Mouse (Mus musculus) large intestine, adult 2 months (tissue): ENCODE data around the gene Izumo1. TPM values are rescaled to one million over a fixed set of nuclear protein-coding genes. Genes with fewer than 3 reads are reported as not detected.

Experiments used
- DNase-seq: peaks from one replicate; pipeline ENCODE4 v3.0.0-alpha.2; 2012; ENCODE audit warnings: low read depth, low spot score
- WGBS: fragments of 180-500 bp; shearing (Covaris S2); methylation state at CpG from one replicate; pipeline ENCODE4 v1.1.7; 2018; 5-methylcytosine and 5-hydroxymethylcytosine counted together
- polyA plus RNA-seq: library from polyadenylated mRNA; depleted of rRNA; stranded (reverse); fragments of >200 nt; gene quantifications from 2 replicates; pipeline ENCODE4 v1.2.3, GENCODE M21; 2012; rRNA removed

Izumo1 gene
- polyA plus RNA-seq, 1 experiment, result 0.07 TPM

- DNase-seq, result no peak
- WGBS, result 93% methylated on average over 9 of the region's 9 CpGs
These were observed 47.3 kb downstream of the Izumo1 start for GRCm38 (mm10) chr7:45668921-45669320.

GRCm38 (mm10) chr7:45677627-45678295 lies 56.1 kb downstream of the Izumo1 start:
- WGBS, result 38% methylated on average over 7 of the region's 7 CpGs
- no peak for DNase-seq

Other genes starting within 250 kb of the Izumo1 start
- 102 and 165 TPM in 2 replicates for gene Snrnp70, start 226.1 kb upstream of the Izumo1 start, polyA plus RNA-seq
- gene Kcna7, start 216.2 kb upstream of the Izumo1 start, polyA plus RNA-seq, result 0.06 TPM in 1 of 2 replicates, not detected in the other
- 0.10 and 0.16 TPM in 2 replicates for gene Ntf5, start 208.1 kb upstream of the Izumo1 start, polyA plus RNA-seq
- not detected in 2 replicates for gene Lhb, start 201.0 kb upstream of the Izumo1 start, polyA plus RNA-seq
- gene Gys1, start 187.0 kb upstream of the Izumo1 start, polyA plus RNA-seq, result 11.2 and 14.7 TPM in 2 replicates
- gene Ruvbl2, start 183.7 kb upstream of the Izumo1 start, polyA plus RNA-seq, result 70.5 and 70.6 TPM in 2 replicates
- 1,842 and 2,045 TPM in 2 replicates for gene Ftl1, start 161.9 kb upstream of the Izumo1 start, polyA plus RNA-seq
- 105 and 106 TPM in 2 replicates for gene Bax, start 154.9 kb upstream of the Izumo1 start, polyA plus RNA-seq
- gene Tulp2, start 139.9 kb upstream of the Izumo1 start, polyA plus RNA-seq, result 0.30 TPM in 1 of 2 replicates, not detected in the other
- gene Gm45808, start 135.0 kb upstream of the Izumo1 start, polyA plus RNA-seq, result not detected in 2 replicates
- 0.45 and 1.4 TPM in 2 replicates for gene Dhdh, start 133.0 kb upstream of the Izumo1 start, polyA plus RNA-seq
- 384 and 422 TPM in 2 replicates for gene Nucb1, start 111.4 kb upstream of the Izumo1 start, polyA plus RNA-seq
- gene Ppp1r15a, start 95.5 kb upstream of the Izumo1 start, polyA plus RNA-seq, result 14.8 and 18.4 TPM in 2 replicates
- gene Plekha4, start 95.5 kb upstream of the Izumo1 start, polyA plus RNA-seq, result 4.0 and 4.6 TPM in 2 replicates
- 0.30 and 0.50 TPM in 2 replicates for gene Hsd17b14, start 66.9 kb upstream of the Izumo1 start, polyA plus RNA-seq
- 33.8 and 40.9 TPM in 2 replicates for gene Bcat2, start 51.7 kb upstream of the Izumo1 start, polyA plus RNA-seq
- 0.25 and 0.29 TPM in 2 replicates for gene Fgf21, start 6.3 kb upstream of the Izumo1 start, polyA plus RNA-seq
- 2.5 and 2.7 TPM in 2 replicates for gene Fut1, start 4.5 kb upstream of the Izumo1 start, polyA plus RNA-seq
- gene Rasip1, start 5.7 kb downstream of the Izumo1 start, polyA plus RNA-seq, result 5.0 and 5.3 TPM in 2 replicates
- 0.77 and 1.3 TPM in 2 replicates for gene Mamstr, start 18.2 kb downstream of the Izumo1 start, polyA plus RNA-seq
- gene Fut2, start 44.6 kb downstream of the Izumo1 start, polyA plus RNA-seq, result 11.6 and 64.5 TPM in 2 replicates
- gene Ntn5, start 62.2 kb downstream of the Izumo1 start, polyA plus RNA-seq, result 0.92 and 4.4 TPM in 2 replicates
- 0.10 and 0.63 TPM in 2 replicates for gene Sec1, start 72.6 kb downstream of the Izumo1 start, polyA plus RNA-seq
- 2.7 and 3.6 TPM in 2 replicates for gene Car11, start 78.0 kb downstream of the Izumo1 start, polyA plus RNA-seq
- 6.4 and 7.9 TPM in 2 replicates for gene Dbp, start 83.3 kb downstream of the Izumo1 start, polyA plus RNA-seq
- 1,707 and 1,915 TPM in 2 replicates for gene Rpl18, start 93.6 kb downstream of the Izumo1 start, polyA plus RNA-seq
- 51.9 and 70.7 TPM in 2 replicates for gene Sphk2, start 96.2 kb downstream of the Izumo1 start, polyA plus RNA-seq
- gene Fam83e, start 99.4 kb downstream of the Izumo1 start, polyA plus RNA-seq, result 106 and 117 TPM in 2 replicates
- gene Spaca4, start 104.0 kb downstream of the Izumo1 start, polyA plus RNA-seq, result not detected in 2 replicates
- gene Lmtk3, start 161.9 kb downstream of the Izumo1 start, polyA plus RNA-seq, result 0.73 and 2.1 TPM in 2 replicates
- 210 and 303 TPM in 2 replicates for gene Sult2b1, start 162.9 kb downstream of the Izumo1 start, polyA plus RNA-seq
- 39.6 and 49.1 TPM in 2 replicates for gene Cyth2, start 192.8 kb downstream of the Izumo1 start, polyA plus RNA-seq
- 0.33 and 0.48 TPM in 2 replicates for gene Kcnj14, start 203.0 kb downstream of the Izumo1 start, polyA plus RNA-seq
- gene Grwd1, start 209.1 kb downstream of the Izumo1 start, polyA plus RNA-seq, result 15.9 and 17.8 TPM in 2 replicates